Mouse (Mus musculus) cortical plate, adult 2 months (tissue): ENCODE results near the gene Hnrnpa3. TPM values are rescaled to one million over a fixed set of nuclear protein-coding genes. Genes with fewer than 3 reads are reported as not detected.

Experiments used
- H3K27ac ChIP-seq: fragments of 200-500 bp; 2 replicates; pipeline ENCODE4 v1.5.1; 2012; ENCODE audit warnings: low read length, control low read depth, inconsistent platforms; ENCODE audit not compliant: insufficient read depth
- H3K4me1 ChIP-seq: fragments of 200-500 bp; 2 replicates; pipeline ENCODE4 v1.6.1; 2011; ENCODE audit warnings: low read length; ENCODE audit not compliant: control insufficient read depth, insufficient read depth
- H3K4me3 ChIP-seq: fragments of 200-500 bp; 2 replicates; pipeline ENCODE4 v1.5.1; 2011; ENCODE audit warnings: mild to moderate bottlenecking, low read length, control low read depth; ENCODE audit not compliant: insufficient read depth
- CTCF ChIP-seq: fragments of 200-500 bp; IDR thresholded peaks from 2 replicates; pipeline ENCODE4 v1.5.1; 2011; ENCODE audit warnings: mild to moderate bottlenecking, control low read depth, low read length; ENCODE audit not compliant: insufficient read depth; ENCODE audit errors: extremely low read depth
- POLR2A ChIP-seq: fragments of 200-500 bp; IDR thresholded peaks from 2 replicates; pipeline ENCODE4 v1.6.1; 2011; ENCODE audit warnings: mild to moderate bottlenecking, low read length, control low read depth; ENCODE audit not compliant: insufficient read depth; ENCODE audit errors: extremely low read depth
- polyA plus RNA-seq: library from polyadenylated mRNA; depleted of rRNA; stranded (reverse); fragments of >200 nt; gene quantifications from 2 replicates; pipeline ENCODE4 v1.2.3, GENCODE M21; 2012; rRNA removed

Hnrnpa3 gene
- polyA plus RNA-seq, 1 experiment = 199 TPM

- Histone ChIP-seq H3K4me3 (no peak overlapping the region), H3K4me1 (no peaks in the 10 kb centered on the region), H3K27ac (no peak overlapping the region)
- TF ChIP-seq POLR2A = no peak
- TF ChIP-seq CTCF = no peak
Observed at GRCm38 (mm10) chr2:75716046-75717016, 57.3 kb downstream of the Hnrnpa3 start.

Other genes starting within 250 kb of the Hnrnpa3 start
- gene Nfe2l2, start 45.4 kb downstream of the Hnrnpa3 start, polyA plus RNA-seq = 18.9 and 20.1 TPM in 2 replicates
- 13.8 and 14.0 TPM in 2 replicates for gene Agps, start 172.9 kb downstream of the Hnrnpa3 start, polyA plus RNA-seq